Mouse (Mus musculus) C2C12 (cell line): ENCODE data around the gene Bbx. TPM values are rescaled to one million over a fixed set of nuclear protein-coding genes. Genes with fewer than 3 reads are reported as not detected.

Experiments used
- H3K27me3 ChIP-seq: one replicate; pipeline ENCODE4 v1.6.1; 2011; ENCODE audit not compliant: control insufficient read depth, insufficient read depth, insufficient read length
- H3K36me3 ChIP-seq: one replicate; pipeline ENCODE4 v1.6.1; 2011; ENCODE audit not compliant: control insufficient read depth, insufficient read depth
- H3K4me3 ChIP-seq: one replicate; pipeline ENCODE4 v1.5.1; 2011; ENCODE audit warnings: mild to moderate bottlenecking, control low read depth; ENCODE audit not compliant: poor library complexity, insufficient read depth, severe bottlenecking
- H3K79me2 ChIP-seq: one replicate; pipeline ENCODE4 v1.6.1; 2011; ENCODE audit not compliant: control insufficient read depth, insufficient read depth
- H3K79me3 ChIP-seq: one replicate; pipeline ENCODE4 v1.6.1; 2011; ENCODE audit warnings: low read depth, control low read depth
- H3ac ChIP-seq: one replicate; pipeline ENCODE3; 2011; ENCODE audit warnings: low read depth; ENCODE audit not compliant: control insufficient read depth, insufficient read length
- CEBPB ChIP-seq: IDR thresholded peaks from one replicate; pipeline ENCODE4 v1.6.1; 2011; ENCODE audit warnings: low read depth, mild to moderate bottlenecking, control low read depth, moderate library complexity
- CTCF ChIP-seq: IDR thresholded peaks from one replicate; pipeline ENCODE4 v1.5.1; 2011; ENCODE audit not compliant: control insufficient read depth, insufficient read depth, insufficient read length
- FOSL1 ChIP-seq: IDR thresholded peaks from one replicate; pipeline ENCODE4 v1.8.0; 2011; ENCODE audit warnings: mild to moderate bottlenecking, low read length; ENCODE audit not compliant: poor library complexity, insufficient read depth, severe bottlenecking
- MAX ChIP-seq: IDR thresholded peaks from one replicate; pipeline ENCODE4 v1.6.1; 2011; ENCODE audit warnings: mild to moderate bottlenecking, control low read depth
- MYOD1 ChIP-seq: IDR thresholded peaks from one replicate; pipeline ENCODE4 v1.6.1; 2011; ENCODE audit warnings: low read depth; ENCODE audit not compliant: control insufficient read depth, insufficient read length
- MYOG ChIP-seq: IDR thresholded peaks from one replicate; pipeline ENCODE4 v1.6.1; 2011; ENCODE audit not compliant: control insufficient read depth, insufficient read length; ENCODE audit errors: extremely low read depth
- USF1 ChIP-seq: IDR thresholded peaks from one replicate; pipeline ENCODE4 v1.6.1; 2011; ENCODE audit warnings: low read depth, mild to moderate bottlenecking, control low read depth, moderate library complexity
- polyA plus RNA-seq: library from polyadenylated mRNA; unstranded; fragments of >200 nt; fragmentation: generic; extraction: Trizol; gene quantifications from one replicate; pipeline ENCODE4 v1.2.1, GENCODE M21; 2012; ENCODE audit warnings: missing spikeins

Gene Bbx
- polyA plus RNA-seq, 1 experiment, result 4.9 TPM

- Histone ChIP-seq H3K4me3 (no peak overlapping the region), H3K79me3 (no peaks in the 10 kb centered on the region), H3ac (no peak overlapping the region), H3K36me3 (no peaks in the 10 kb centered on the region), H3K27me3 (no peaks in the 10 kb centered on the region), H3K79me2 (no peaks in the 10 kb centered on the region)
- no peak for TF ChIP-seq MYOG
Measured at GRCm38 (mm10) chr16:50160418-50161271, 271.5 kb downstream of the Bbx start.

- no peak overlapping the region for H3ac ChIP-seq
- H3K27me3 ChIP-seq, result no peaks in the 10 kb centered on the region
- no peaks in the 10 kb centered on the region for H3K36me3 ChIP-seq
- TF ChIP-seq MAX, result no peak
- TF ChIP-seq CTCF, result no peak
- TF ChIP-seq MYOD1, result no peak
- no peak for TF ChIP-seq MYOG
- TF ChIP-seq CEBPB, result no peak
- TF ChIP-seq USF1, result no peak
- no peak for TF ChIP-seq FOSL1
- H3K4me3 ChIP-seq, result no peak overlapping the region
- no peaks in the 10 kb centered on the region for H3K79me2 ChIP-seq
- no peaks in the 10 kb centered on the region for H3K79me3 ChIP-seq
Measured at GRCm38 (mm10) chr16:50158546-50158945, 273.6 kb downstream of the Bbx start.

- Histone ChIP-seq H3K79me3 (no peaks in the 10 kb centered on the region), H3K79me2 (no peaks in the 10 kb centered on the region), H3ac (no peak overlapping the region), H3K27me3 (no peaks in the 10 kb centered on the region), H3K4me3 (no peak overlapping the region), H3K36me3 (no peaks in the 10 kb centered on the region)
- no peak for TF ChIP-seq CTCF
- no peak for TF ChIP-seq CEBPB
- no peak for TF ChIP-seq FOSL1
- no peak for TF ChIP-seq MYOD1
- TF ChIP-seq MYOG, result no peak
- TF ChIP-seq MAX, result no peak
- TF ChIP-seq USF1, result no peak
Measured at GRCm38 (mm10) chr16:50149606-50150005, 282.6 kb downstream of the Bbx start.

- no peak overlapping the region for H3ac ChIP-seq
Measured at GRCm38 (mm10) chr16:50147900-50148299, 284.3 kb downstream of the Bbx start.

More at GRCm38 (mm10) chr16:50147900-50148299, 284.3 kb downstream of the Bbx start:
- Histone ChIP-seq H3K27me3 (no peaks in the 10 kb centered on the region), H3K79me3 (no peaks in the 10 kb centered on the region), H3K79me2 (no peaks in the 10 kb centered on the region), H3K36me3 (no peaks in the 10 kb centered on the region), H3K4me3 (no peak overlapping the region)
- TF ChIP-seq MYOD1, result no peak

Other genes with a start within 250 kb of the Bbx start
- not detected for gene Ccdc54, start 158.8 kb upstream of the Bbx start, polyA plus RNA-seq